Mouse (Mus musculus) left cerebral cortex, adult 9 months (tissue): ENCODE data around the gene Card19.
A peak's percentile ranks its signal among the peaks of the same experiment; 100 is the strongest.

ENCODE experiments used
- DNase-seq, 2 experiments: peaks; one replicate each; pipeline ENCODE4 v3.0.0; 2022; ENCODE audit warnings: low spot score in 2 of 2

The Card19 gene

GRCm38 (mm10) chr13:49171729-49172128, 44.1 kb downstream of the Card19 start:
- DNase-seq = no peak

DNA sequence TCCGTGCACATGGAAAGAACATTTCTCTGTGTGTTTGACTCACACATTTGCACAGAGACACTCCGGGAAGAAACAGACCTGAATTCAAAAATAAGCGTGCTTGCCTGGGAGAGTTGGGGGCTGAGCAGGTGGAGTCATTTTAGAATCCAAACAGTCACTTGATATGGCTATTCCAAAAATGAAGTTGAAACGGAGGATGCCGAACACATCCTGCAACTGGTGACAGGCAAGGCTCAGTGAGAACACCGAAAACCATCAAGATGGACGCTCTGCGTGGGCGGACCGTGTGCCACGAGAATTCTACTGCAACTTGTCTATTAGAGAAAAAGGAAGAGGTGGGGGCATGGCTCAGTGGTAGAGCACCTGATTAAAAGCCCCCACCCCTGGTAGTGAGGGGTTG, 45.2 kb downstream of the Card19 start:
- DNase-seq = peak in 1 of 2 experiments; percentile 52

GRCm38 (mm10) chr13:49169448-49170207, 46.2 kb downstream of the Card19 start:
- peak in 1 of 2 experiments; percentile 90 for DNase-seq

- DNase-seq = no peak
Measured at GRCm38 (mm10) chr13:49167081-49167480, 48.8 kb downstream of the Card19 start.

- no peak for DNase-seq
Measured at GRCm38 (mm10) chr13:49163645-49164044, 52.2 kb downstream of the Card19 start.

- no peak for DNase-seq
Measured at GRCm38 (mm10) chr13:49162722-49163121, 53.1 kb downstream of the Card19 start.

GRCm38 (mm10) chr13:49161236-49161635, 54.6 kb downstream of the Card19 start:
- DNase-seq = no peak

DNA sequence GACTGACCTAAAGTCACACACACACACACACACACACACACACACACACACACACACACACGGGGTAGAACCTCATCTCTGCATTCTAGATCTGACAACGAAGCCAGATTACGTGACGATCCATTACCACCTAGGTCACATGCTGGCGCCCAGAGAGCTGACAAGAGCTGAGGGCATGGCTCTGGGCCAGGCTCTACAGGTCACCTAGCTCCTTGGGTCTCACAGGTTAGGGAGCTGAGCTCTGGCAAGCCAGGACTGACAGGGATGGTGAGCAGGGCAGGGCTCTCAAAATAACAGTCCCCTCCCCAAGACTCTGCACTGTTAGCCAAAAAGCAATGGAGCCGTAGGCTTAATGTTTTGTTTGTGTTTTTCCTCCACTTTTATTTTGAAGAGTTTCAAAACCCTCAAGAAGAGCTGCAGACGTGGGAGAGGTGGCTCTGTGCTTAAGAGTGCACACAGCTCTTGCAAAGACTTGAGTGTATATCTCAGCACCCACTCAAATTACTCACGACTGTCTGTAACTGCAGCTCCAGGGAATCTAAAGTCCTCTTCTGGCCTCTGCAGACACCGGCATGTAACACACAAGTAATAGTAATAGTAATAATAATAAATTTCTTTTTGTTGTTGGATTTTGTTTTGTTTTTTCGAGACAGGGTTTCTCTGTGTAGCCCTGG, 57.7 kb downstream of the Card19 start:
- DNase-seq = no peak

DNA sequence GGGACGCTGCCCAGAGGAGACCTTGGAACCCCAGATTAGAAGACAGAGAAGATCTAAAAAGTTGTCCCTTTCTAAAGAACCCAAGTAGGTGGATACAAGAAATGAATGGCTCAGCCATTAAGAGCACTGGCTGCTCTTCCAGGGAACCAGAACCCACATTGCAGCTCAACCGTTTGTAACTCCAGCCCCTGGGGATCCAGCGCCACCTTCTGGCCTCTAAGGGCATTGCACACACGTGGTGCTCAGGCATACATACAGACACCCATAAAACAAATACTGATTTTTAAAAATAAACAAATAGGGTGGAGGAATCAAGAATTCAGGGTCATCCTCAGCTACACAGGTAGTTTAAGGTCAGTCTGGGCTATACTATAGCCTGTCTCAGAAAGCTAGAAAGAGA, 59.2 kb downstream of the Card19 start:
- no peak for DNase-seq

DNA sequence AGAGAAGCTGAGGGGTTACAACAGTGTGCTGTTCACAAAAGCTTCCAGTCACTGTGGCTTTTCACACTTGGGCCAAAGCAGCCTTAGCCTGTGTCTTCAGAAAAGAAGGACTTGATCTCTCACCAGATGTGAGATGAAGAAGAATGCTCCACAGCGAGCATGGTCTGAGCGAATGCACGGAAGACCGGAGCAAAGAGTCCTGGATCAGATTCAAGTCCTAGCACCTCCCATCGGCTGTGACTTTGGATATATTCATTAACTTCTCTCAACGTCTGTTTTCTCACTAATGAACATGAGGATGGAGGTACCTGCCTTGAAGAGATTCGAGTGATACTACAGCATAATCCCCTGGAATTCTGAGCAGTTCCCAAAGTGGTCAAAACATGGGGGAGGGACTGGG, 61.2 kb downstream of the Card19 start:
- DNase-seq = no peak

DNA sequence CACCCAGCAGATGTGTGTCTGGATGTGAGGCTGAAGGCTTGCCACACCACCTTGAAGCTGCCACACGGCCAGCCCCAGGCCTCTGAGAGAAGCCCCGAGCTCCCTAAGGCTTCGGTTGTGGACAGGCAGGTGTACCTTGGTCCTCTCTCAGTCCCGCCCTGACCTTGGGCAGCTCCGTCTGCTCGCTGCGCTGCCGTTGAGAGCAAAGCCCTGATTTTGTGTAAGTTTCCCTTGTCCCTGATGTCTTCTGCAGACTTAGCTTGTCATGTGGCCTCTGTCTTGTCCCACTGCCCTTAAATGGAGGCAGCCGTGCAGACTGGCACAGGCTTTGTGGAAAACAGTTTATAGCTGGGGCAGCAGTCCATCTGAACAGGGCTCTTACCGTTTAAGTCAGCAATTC, 61.8 kb downstream of the Card19 start:
- no peak for DNase-seq
